Mouse (Mus musculus) liver, embryonic 14.5 days (tissue): ENCODE measurements around the gene Car10. TPM values are rescaled to one million over a fixed set of nuclear protein-coding genes. Genes with fewer than 3 reads are reported as not detected.

Experiments used
- ATAC-seq: fragments of 200-750 bp; cut with Nextera tagmentation; 2 replicates; pipeline ENCODE4 v1.8.0; 2017; ENCODE audit warnings: moderate number of reproducible peaks, mild to moderate bottlenecking, moderate library complexity; ENCODE audit not compliant: insufficient read depth
- DNase-seq, 3 experiments: peaks; one replicate each; pipeline ENCODE4 v3.0.0-alpha.2; 2012 to 2013; ENCODE audit warnings: low read depth in 3 of 3, low spot score in 3 of 3
- H3K27ac ChIP-seq: fragments of 300-500 bp; sonication (generic); 2 replicates; pipeline ENCODE4 v1.5.1; 2014; ENCODE audit warnings: moderate library complexity, mild to moderate bottlenecking, control low read depth, inconsistent platforms
- H3K27me3 ChIP-seq: fragments of 300-500 bp; sonication (generic); 2 replicates; pipeline ENCODE4 v1.6.1; 2014; ENCODE audit warnings: mild to moderate bottlenecking, low read length, moderate library complexity; ENCODE audit not compliant: control insufficient read depth, insufficient read depth
- H3K36me3 ChIP-seq: fragments of 300-500 bp; sonication (generic); replicated peaks from 2 replicates; pipeline ENCODE4 v1.6.1; 2014; ENCODE audit warnings: low read depth; ENCODE audit not compliant: control insufficient read depth, insufficient read depth
- H3K4me1 ChIP-seq, 2 experiments: fragments of 200-500 bp in 1 of 2; fragments of 300-500 bp in 1 of 2; sonication (generic) in 1 of 2; replicated peaks; 2 replicates each; pipeline ENCODE4 v1.6.1; 2012 to 2014; ENCODE audit warnings: antibody characterized with exemption in 1 of 2, inconsistent platforms in 1 of 2, low read length in 1 of 2; ENCODE audit not compliant: control insufficient read depth in 2 of 2, insufficient read depth in 2 of 2
- H3K4me2 ChIP-seq: fragments of 300-500 bp; sonication (generic); 2 replicates; pipeline ENCODE4 v1.6.1; 2014; ENCODE audit warnings: low read depth, mild to moderate bottlenecking, control low read depth, moderate library complexity
- H3K4me3 ChIP-seq, 2 experiments: fragments of 200-500 bp in 1 of 2; fragments of 300-500 bp in 1 of 2; sonication (generic) in 1 of 2; 2 replicates each; pipeline ENCODE4 v1.5.1; 2012 to 2014; ENCODE audit warnings: low read depth in 2 of 2, low read length in 2 of 2, mild to moderate bottlenecking in 2 of 2, control low read depth in 1 of 2, inconsistent platforms in 1 of 2, moderate library complexity in 1 of 2; ENCODE audit not compliant: insufficient read depth in 1 of 2
- H3K9ac ChIP-seq: fragments of 300-500 bp; sonication (generic); replicated peaks from 2 replicates; pipeline ENCODE4 v1.6.1; 2014; ENCODE audit warnings: mild to moderate bottlenecking, control low read depth, moderate library complexity
- H3K9me3 ChIP-seq: fragments of 300-500 bp; sonication (generic); 2 replicates; pipeline ENCODE4 v1.6.1; 2016; ENCODE audit warnings: low read length, mixed read lengths; ENCODE audit not compliant: control insufficient read depth
- CTCF ChIP-seq: IDR thresholded peaks from 2 replicates; pipeline ENCODE4 v1.5.1; 2016; ENCODE audit warnings: antibody characterized with exemption, low read depth, control low read depth
- EP300 ChIP-seq: IDR thresholded peaks from 2 replicates; pipeline ENCODE4 v1.6.1; 2016; ENCODE audit warnings: antibody characterized with exemption, low read depth
- WGBS: fragments of 180-500 bp; shearing (Covaris S2); extraction: QIAGEN DNeasy Blood & Tissue Kit; methylation state at CpG from one replicate; pipeline ENCODE4 v1.1.7; 2014; ENCODE audit not compliant: insufficient replicate concordance; 5-methylcytosine and 5-hydroxymethylcytosine counted together
- polyA plus RNA-seq, 2 experiments: library from polyadenylated mRNA; depleted of rRNA in 1 of 2; stranded (reverse) in 1 of 2; unstranded in 1 of 2; fragments of >200 nt; fragmentation: Nextera tagmentation in 1 of 2; extraction: Ambion mirVana in 1 of 2; gene quantifications; 2 replicates each; pipeline versions ENCODE4 v1.2.1 to v1.2.3; 2012 to 2014

Car10 gene
- polyA plus RNA-seq, 2 experiments: not detected

DNA sequence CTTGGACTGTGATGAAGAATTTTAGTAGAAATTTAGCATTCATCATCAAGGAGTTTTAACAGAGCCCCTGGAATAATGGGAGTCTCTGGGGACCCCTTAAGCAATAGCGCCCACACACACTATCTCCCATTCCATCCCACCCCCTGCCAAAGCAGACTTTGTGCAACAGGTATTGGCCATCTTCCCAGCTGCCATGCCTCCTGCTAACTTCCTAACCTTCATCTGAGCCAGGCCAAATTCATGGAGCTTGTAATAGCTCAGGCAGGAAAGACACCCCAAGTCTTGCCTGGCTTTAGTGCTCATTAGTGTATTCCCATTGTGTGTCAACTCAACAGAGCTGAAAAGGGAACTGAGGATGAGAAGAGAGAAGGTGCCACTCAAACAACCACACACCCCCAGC is 481.8 kb downstream of the Car10 start:
- no peaks in the 10 kb centered on the region for H3K27me3 ChIP-seq
- WGBS: 76% methylated on average over 1 of the region's 1 CpGs
- H3K27ac ChIP-seq: no peak overlapping the region
- H3K4me2 ChIP-seq: no peak overlapping the region
- H3K9me3 ChIP-seq: no peaks in the 10 kb centered on the region
- TF ChIP-seq CTCF: no peak
- TF ChIP-seq EP300: no peak
- H3K4me3 ChIP-seq: no peak overlapping the region
- H3K4me1 ChIP-seq: no peaks in the 10 kb centered on the region
- no peaks in the 10 kb centered on the region for H3K36me3 ChIP-seq
- ATAC-seq (no peak), DNase-seq (no peak)
- no peak overlapping the region for H3K9ac ChIP-seq

DNA sequence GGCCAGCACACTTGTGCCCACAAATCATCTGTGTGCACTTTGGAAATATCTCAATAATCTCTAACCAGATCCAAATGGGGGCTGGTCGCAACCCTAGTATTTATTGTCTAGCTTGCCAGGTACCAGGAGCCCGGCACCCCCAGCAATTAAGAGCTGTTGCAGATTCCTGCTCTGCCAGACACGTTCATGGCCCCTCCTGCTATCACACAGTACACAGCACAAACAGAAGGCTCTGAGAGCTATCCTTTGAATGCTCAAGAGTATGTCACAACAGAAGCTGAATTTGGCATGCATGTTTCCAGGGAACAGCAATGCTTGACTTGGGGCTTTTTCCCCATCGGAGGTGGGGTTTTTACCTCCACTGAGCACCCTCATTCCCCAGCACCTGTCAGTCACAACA is 483.5 kb downstream of the Car10 start:
- WGBS: 41% methylated on average over 4 of the region's 4 CpGs
- no peak for ATAC-seq
- H3K36me3 ChIP-seq: no peaks in the 10 kb centered on the region
- H3K4me3 ChIP-seq: no peak overlapping the region
- no peak overlapping the region for H3K4me2 ChIP-seq
- DNase-seq: no peak
- no peak overlapping the region for H3K27ac ChIP-seq
- TF ChIP-seq CTCF (no peak), EP300 (no peak)
- H3K27me3 ChIP-seq: no peaks in the 10 kb centered on the region
- no peaks in the 10 kb centered on the region for H3K9me3 ChIP-seq
- no peak overlapping the region for H3K9ac ChIP-seq
- H3K4me1 ChIP-seq: no peaks in the 10 kb centered on the region

DNA sequence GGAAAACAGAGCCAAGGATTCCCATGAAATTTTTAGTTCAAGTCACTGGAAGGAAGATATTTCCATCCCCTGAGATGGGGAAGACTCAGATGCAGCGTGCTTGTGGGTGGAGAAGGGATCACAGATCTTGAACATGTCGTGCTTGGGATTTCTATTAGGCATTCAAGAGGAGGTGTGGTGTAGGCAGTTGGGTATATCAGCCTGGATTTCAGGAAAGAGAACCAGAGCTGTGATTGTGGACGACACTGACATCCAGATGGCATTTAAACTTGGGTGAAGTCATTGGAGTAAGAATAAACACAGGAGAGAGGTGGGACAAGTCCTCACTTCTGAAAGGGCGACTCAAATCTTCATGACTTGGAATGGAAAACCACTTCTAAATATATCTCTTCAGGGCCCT is 490.0 kb downstream of the Car10 start:
- ATAC-seq: no peak
- H3K4me3 ChIP-seq: no peak overlapping the region
- no peak overlapping the region for H3K27ac ChIP-seq
- no peak for DNase-seq
- H3K9ac ChIP-seq: no peak overlapping the region
- no peaks in the 10 kb centered on the region for H3K27me3 ChIP-seq
- no peaks in the 10 kb centered on the region for H3K36me3 ChIP-seq
- TF ChIP-seq CTCF: no peak
- no peak for TF ChIP-seq EP300
- H3K4me2 ChIP-seq: no peak overlapping the region
- H3K4me1 ChIP-seq: no peaks in the 10 kb centered on the region
- no peaks in the 10 kb centered on the region for H3K9me3 ChIP-seq
- 42% methylated on average over 4 of the region's 4 CpGs for WGBS

GRCm38 (mm10) chr11:93590652-93591051 is 492.8 kb downstream of the Car10 start:
- Histone ChIP-seq H3K4me1 (no peaks in the 10 kb centered on the region), H3K27ac (no peak overlapping the region), H3K4me3 (no peak overlapping the region), H3K9ac (no peak overlapping the region), H3K27me3 (no peaks in the 10 kb centered on the region), H3K36me3 (no peaks in the 10 kb centered on the region), H3K4me2 (no peak overlapping the region), H3K9me3 (no peaks in the 10 kb centered on the region)
- no peak for ATAC-seq
- 46% methylated on average over 3 of the region's 3 CpGs for WGBS
- no peak for TF ChIP-seq CTCF
- DNase-seq: no peak

GRCm38 (mm10) chr11:93594033-93594432 is 496.2 kb downstream of the Car10 start:
- DNase-seq (no peak), ATAC-seq (no peak)
- WGBS: 4% methylated on average over 2 of the region's 2 CpGs
- TF ChIP-seq CTCF (no peak), EP300 (no peak)
- no peak overlapping the region for H3K27ac ChIP-seq
- no peaks in the 10 kb centered on the region for H3K9me3 ChIP-seq
- no peak overlapping the region for H3K4me3 ChIP-seq
- H3K4me2 ChIP-seq: no peak overlapping the region
- no peak overlapping the region for H3K9ac ChIP-seq
- H3K4me1 ChIP-seq: no peaks in the 10 kb centered on the region
- no peaks in the 10 kb centered on the region for H3K27me3 ChIP-seq
- H3K36me3 ChIP-seq: no peaks in the 10 kb centered on the region
